Mouse (Mus musculus): ENCODE measurements around the gene Gm5868. TPM values are rescaled to one million over a fixed set of nuclear protein-coding genes. Genes with fewer than 3 reads are reported as not detected.

Gene Gm5868
- total RNA-seq, 1 experiment from 2014 or later = not detected

- peak; percentile 15 to 49; a peak in 3 of 4 replicates for ATAC-seq (replicated peaks in 1 of 2; ENCODE audit: insufficient read depth in 1 of 2, low FRiP score in 2 of 2, low TSS enrichment in 1 of 2, low read depth in 1 of 2, poor library complexity in 2 of 2, severe bottlenecking in 2 of 2)
Measured at GRCm38 (mm10) chr5:72558716-72559526, 28.4 kb downstream of the Gm5868 start.

GRCm38 (mm10) chr5:72556245-72556644 lies 31.1 kb downstream of the Gm5868 start:
- no peak for ATAC-seq (replicated peaks in 1 of 2; ENCODE audit: insufficient read depth in 1 of 2, low FRiP score in 2 of 2, low TSS enrichment in 1 of 2, low read depth in 1 of 2, poor library complexity in 2 of 2, severe bottlenecking in 2 of 2)

- no peak for ATAC-seq (replicated peaks in 1 of 2; ENCODE audit: insufficient read depth in 1 of 2, low FRiP score in 2 of 2, low TSS enrichment in 1 of 2, low read depth in 1 of 2, poor library complexity in 2 of 2, severe bottlenecking in 2 of 2)
Measured at GRCm38 (mm10) chr5:72551209-72551608, 36.1 kb downstream of the Gm5868 start.

Other genes with a start within 250 kb of the Gm5868 start
- gene Corin, start 83.1 kb downstream of the Gm5868 start, total RNA-seq (2017) = not detected in 2 replicates
- gene Nfxl1, start 27.9 kb downstream of the Gm5868 start, total RNA-seq (2017) = 19.1 and 20.0 TPM in 2 replicates
- gene Zar1, start 6.3 kb downstream of the Gm5868 start, total RNA-seq (2017) = not detected in 2 replicates
- gene Cnga1, start 56.7 kb upstream of the Gm5868 start, total RNA-seq (2017) = 0.05 and 0.13 TPM in 2 replicates
- 0.20 TPM in 1 of 2 replicates, not detected in the other for gene Nipal1, start 60.2 kb upstream of the Gm5868 start, total RNA-seq (2017)
- gene Txk, start 165.2 kb upstream of the Gm5868 start, total RNA-seq (2017) = 1.4 and 1.9 TPM in 2 replicates

Measured in hematopoietic stem cell, adult 5-6 weeks (primary cell).